Comparison of ENCODE assay signal across 8 mouse cellular contexts in genomic region chr9:106447348-106447747, GRCm38 (mm10). TPM values are rescaled to one million over a fixed set of nuclear protein-coding genes. Genes with fewer than 3 reads are reported as not detected.
DNase-seq lines count a peak whose midpoint lies in the region; ATAC-seq and TF ChIP-seq lines count a peak whose summit lies in the region.

Gene Abhd14b, plus strand, starts transcription at chr9:106447459.
Gene Abhd14a, minus strand, starts transcription at chr9:106447678.

- DNase-seq in brain, adult 2 months (ENCODE audit: low read depth, low spot score) = peak; percentile 98
- peak; percentile 36 for DNase-seq in fat pad, adult 2 months (ENCODE audit: extremely low read depth, low read depth, low spot score)
- DNase-seq in kidney, postnatal 10 days = peak; percentile 97
- peak; percentile 78 to 80 for DNase-seq in natural killer cell, adult 2 months (ENCODE audit: low spot score in 2 of 2)

- ATAC-seq in heart, embryonic 13.5 days (ENCODE audit: extremely low read depth, insufficient number of reproducible peaks, low FRiP score, low TSS enrichment) = peak; percentile 72
- peak; percentile 79 for ATAC-seq in liver, embryonic 12.5 days
- peak; percentile 87 for ATAC-seq in stomach, embryonic 15.5 days (ENCODE audit: insufficient read depth, low FRiP score, low read depth)

- no peaks in the 10 kb centered on the region for H3K36me3 ChIP-seq in C2C12 (ENCODE audit: control insufficient read depth, insufficient read depth)
- no peaks in the 10 kb centered on the region for H3K36me3 ChIP-seq in heart, embryonic 13.5 days
- H3K36me3 ChIP-seq in liver, embryonic 12.5 days = 0 out of 2 replicates have a peak, but pooled peaks cover 2% of the 10 kb centered on the region
- no peaks in the 10 kb centered on the region for H3K36me3 ChIP-seq in stomach, embryonic 15.5 days

- peak within 1 kb of the TSS; percentile 75 for H3ac ChIP-seq in C2C12 (ENCODE audit: control insufficient read depth, insufficient read length, low read depth)

- peak within 1 kb of the TSS; percentile 88 for H3K4me2 ChIP-seq in heart, embryonic 13.5 days
- H3K4me2 ChIP-seq in liver, embryonic 12.5 days = peak within 1 kb of the TSS; percentile 84
- H3K4me2 ChIP-seq in stomach, embryonic 15.5 days = peak within 1 kb of the TSS; percentile 86

- H3K9ac ChIP-seq in heart, embryonic 13.5 days = peak within 1 kb of the TSS; percentile 86
- H3K9ac ChIP-seq in liver, embryonic 12.5 days = peak within 1 kb of the TSS; percentile 64
- H3K9ac ChIP-seq in stomach, embryonic 15.5 days = peak within 1 kb of the TSS; percentile 7

- no peaks in the 10 kb centered on the region for H3K79me2 ChIP-seq in C2C12 (ENCODE audit: control insufficient read depth, insufficient read depth)

- H3K4me3 ChIP-seq in C2C12 (ENCODE audit: insufficient read depth, poor library complexity, severe bottlenecking) = peak within 1 kb of the TSS; percentile 48
- peak within 1 kb of the TSS; percentile 68 for H3K4me3 ChIP-seq in heart, embryonic 13.5 days
- peak within 1 kb of the TSS; percentile 58 for H3K4me3 ChIP-seq in liver, embryonic 12.5 days
- peak within 1 kb of the TSS; percentile 52 for H3K4me3 ChIP-seq in stomach, embryonic 15.5 days (replicated peaks)

- WGBS in heart, embryonic 13.5 days = 0% methylated on average over 24 of the region's 24 CpGs
- WGBS in liver, embryonic 12.5 days (ENCODE audit: insufficient replicate concordance) = under 1% methylated on average over 24 of the region's 24 CpGs
- 0% methylated on average over 24 of the region's 24 CpGs for WGBS in stomach, embryonic 15.5 days

- no peaks in the 10 kb centered on the region for H3K9me3 ChIP-seq in heart, embryonic 13.5 days
- no peaks in the 10 kb centered on the region for H3K9me3 ChIP-seq in liver, embryonic 12.5 days (replicated peaks)
- H3K9me3 ChIP-seq in stomach, embryonic 15.5 days = no peaks in the 10 kb centered on the region

- no peaks in the 10 kb centered on the region for H3K27me3 ChIP-seq in C2C12 (ENCODE audit: control insufficient read depth, insufficient read depth, insufficient read length)
- H3K27me3 ChIP-seq in heart, embryonic 13.5 days (replicated peaks) = peaks cover 3% of the 10 kb centered on the region; the same call in 1 of the 2 replicates
- H3K27me3 ChIP-seq in liver, embryonic 12.5 days (replicated peaks) = peaks cover 15% of the 10 kb centered on the region
- H3K27me3 ChIP-seq in stomach, embryonic 15.5 days (replicated peaks) = no peaks in the 10 kb centered on the region

- peaks cover 54% of the 10 kb centered on the region for H3K4me1 ChIP-seq in heart, embryonic 13.5 days
- H3K4me1 ChIP-seq in liver, embryonic 12.5 days = peaks cover 74% of the 10 kb centered on the region
- peaks cover 46% of the 10 kb centered on the region for H3K4me1 ChIP-seq in stomach, embryonic 15.5 days

- peak within 1 kb of the TSS; percentile 79 for H3K27ac ChIP-seq in heart, embryonic 13.5 days (replicated peaks)
- H3K27ac ChIP-seq in liver, embryonic 12.5 days = peak within 1 kb of the TSS; percentile 53
- H3K27ac ChIP-seq in stomach, embryonic 15.5 days = peak within 1 kb of the TSS; percentile 67

- H3K79me3 ChIP-seq in C2C12 (ENCODE audit: low read depth) = peaks cover 4% of the 10 kb centered on the region

- no peak for TF ChIP-seq CTCF in C2C12 (IDR thresholded peaks at IDR 0.05; ENCODE audit: control insufficient read depth, insufficient read depth, insufficient read length)

TF ChIP-seq in C2C12, 6 proteins besides CTCF, POLR2A, EP300 and RAD21:
- TF ChIP-seq FOSL1 (IDR thresholded peaks at IDR 0.05; ENCODE audit: insufficient read depth, low read length, poor library complexity, severe bottlenecking) (no peak), MAX (IDR thresholded peaks at IDR 0.05) (peak; percentile 86), USF1 (IDR thresholded peaks at IDR 0.05; ENCODE audit: low read depth) (peak; percentile 26)
TF ChIP-seq in C2C12: peak in this region for 2.

RNA-seq across cellular contexts. Expression of gene Abhd14b, which starts in this region (rescaled TPM):
- polyA plus RNA-seq in C2C12 (2012; fragmentation: generic; extraction: Trizol) = 6.1 TPM
- polyA plus RNA-seq in heart, embryonic 13.5 days (2015; fragmentation: Nextera tagmentation; extraction: Ambion mirVana) = 7.4 and 7.7 TPM in 2 replicates
- polyA plus RNA-seq in liver, embryonic 12.5 days (2016; fragmentation: Nextera tagmentation; extraction: Ambion mirVana) = 14.5 and 15.2 TPM in 2 replicates
- 26.2 and 26.9 TPM in 2 replicates for polyA plus RNA-seq in stomach, embryonic 15.5 days (2015; fragmentation: Nextera tagmentation; extraction: Ambion mirVana)

RNA-seq across cellular contexts. Expression of gene Abhd14a, which starts in this region (rescaled TPM):
- 18.4 TPM for polyA plus RNA-seq in C2C12 (2012; fragmentation: generic; extraction: Trizol)
- polyA plus RNA-seq in heart, embryonic 13.5 days (2015; fragmentation: Nextera tagmentation; extraction: Ambion mirVana) = 44.8 and 53.3 TPM in 2 replicates
- 29.1 and 31.6 TPM in 2 replicates for polyA plus RNA-seq in liver, embryonic 12.5 days (2016; fragmentation: Nextera tagmentation; extraction: Ambion mirVana)
- polyA plus RNA-seq in stomach, embryonic 15.5 days (2015; fragmentation: Nextera tagmentation; extraction: Ambion mirVana) = 48.6 and 48.7 TPM in 2 replicates

Comparison
In these comparisons a context has a peak if more than half of its experiments do, and no peak if none do; other contexts are left out.
1. Peak in every context shown above with its lines: DNase-seq, ATAC-seq, H3K4me3 ChIP-seq and H3K27ac ChIP-seq.
2. DNase-seq: peak in every context shown above with its lines; median percentile 98 in brain, adult 2 months; 97 in kidney, postnatal 10 days; 79 in natural killer cell, adult 2 months; 36 in fat pad, adult 2 months.
3. H3K9ac ChIP-seq: peak in every context shown above with its lines; median percentile 86 in heart, embryonic 13.5 days; 64 in liver, embryonic 12.5 days; 7 in stomach, embryonic 15.5 days.